ENCODE assay signal across 13 mouse cellular contexts in genomic region chrX:107435887-107436286, GRCm38 (mm10). TPM values are rescaled to one million over a fixed set of nuclear protein-coding genes. Genes with fewer than 3 reads are reported as not detected.
DNase-seq lines count a peak whose midpoint lies in the region; ATAC-seq and TF ChIP-seq lines count a peak whose summit lies in the region.
"Had no signal": no experiment of that assay in that cellular context is flagged by ENCODE, and none has a peak within 500 bp of the region (broad histone marks: within the 10 kb centered on the region; RNA-seq: fewer than 3 reads in every experiment).

No protein-coding gene starts in this region.

- H3K27ac ChIP-seq in forebrain, embryonic 14.5 days (ENCODE audit: low read depth, low read length) = no peak overlapping the region
- no peak overlapping the region for H3K27ac ChIP-seq in forebrain, embryonic 12.5 days
- H3K27ac ChIP-seq in liver, adult 2 months (replicated peaks; ENCODE audit: insufficient read depth, low read depth, low read length) = no peak overlapping the region
- H3K27ac ChIP-seq in liver, embryonic 12.5 days = no peak overlapping the region
- H3K27ac ChIP-seq: liver, embryonic 13.5 days had no signal

- H3K4me2 ChIP-seq in forebrain, embryonic 14.5 days (ENCODE audit: low read length) = no peak overlapping the region
- H3K4me2 ChIP-seq in forebrain, embryonic 12.5 days = no peak overlapping the region
- no peak overlapping the region for H3K4me2 ChIP-seq in liver, embryonic 12.5 days
- H3K4me2 ChIP-seq: liver, embryonic 13.5 days had no signal

- no peaks in the 10 kb centered on the region for H3K27me3 ChIP-seq in forebrain, embryonic 14.5 days (replicated peaks; ENCODE audit: control insufficient read depth, insufficient read depth, low read length)
- no peaks in the 10 kb centered on the region for H3K27me3 ChIP-seq in forebrain, embryonic 12.5 days
- no peaks in the 10 kb centered on the region for H3K27me3 ChIP-seq in liver, adult 2 months (ENCODE audit: control insufficient read depth, insufficient read depth, low read length)
- no peaks in the 10 kb centered on the region for H3K27me3 ChIP-seq in liver, embryonic 12.5 days (replicated peaks)
- H3K27me3 ChIP-seq: liver, embryonic 13.5 days had no signal

- no peaks in the 10 kb centered on the region for H3K36me3 ChIP-seq in forebrain, embryonic 14.5 days (ENCODE audit: control insufficient read depth, insufficient read depth, low read length)
- H3K36me3 ChIP-seq in forebrain, embryonic 12.5 days (replicated peaks) = no peaks in the 10 kb centered on the region
- no peaks in the 10 kb centered on the region for H3K36me3 ChIP-seq in liver, adult 2 months (ENCODE audit: control insufficient read depth, insufficient read depth, low read length)
- no peaks in the 10 kb centered on the region for H3K36me3 ChIP-seq in liver, embryonic 12.5 days
- H3K36me3 ChIP-seq: liver, embryonic 13.5 days had no signal

- H3K4me3 ChIP-seq in forebrain, embryonic 14.5 days (ENCODE audit: low read depth, low read length) = no peak overlapping the region
- H3K4me3 ChIP-seq in forebrain, embryonic 12.5 days (replicated peaks) = no peak overlapping the region
- no peak overlapping the region for H3K4me3 ChIP-seq in liver, adult 2 months (ENCODE audit: insufficient read depth, low read depth, low read length)
- no peak overlapping the region for H3K4me3 ChIP-seq in liver, embryonic 12.5 days
- H3K4me3 ChIP-seq: liver, embryonic 13.5 days had no signal

- H3K79me2 ChIP-seq in liver, adult 2 months (ENCODE audit: control insufficient read depth, insufficient read depth, low read length) = no peaks in the 10 kb centered on the region

- peak; percentile 8 for DNase-seq in forebrain, embryonic 14.5 days (ENCODE audit: low spot score)
- peak; percentile 4 for DNase-seq in liver, adult 2 months (ENCODE audit: extremely low read depth, low read depth, low spot score)
- peak; percentile 28 for DNase-seq in 416B (ENCODE audit: low read depth)
- DNase-seq in brain, embryonic 14.5 days (ENCODE audit: low read depth) = peak; percentile 18
- no peak for DNase-seq in spleen, adult 12 weeks (ENCODE audit: low spot score)
- DNase-seq: adrenal gland, adult 2 months; cerebellum, adult 9-10 months; gastrocnemius, postnatal 25 days; heart, postnatal 4 days; liver, embryonic 13.5 days had no signal

- peak; percentile 25; the same call in 1 of the 2 replicates for TF ChIP-seq CTCF in liver, adult 2 months (IDR thresholded peaks at IDR 0.05; ENCODE audit: low read depth, low read length)
- TF ChIP-seq CTCF in brain, embryonic 14.5 days (IDR thresholded peaks at IDR 0.05; ENCODE audit: borderline replicate concordance, extremely low read depth, insufficient read depth, insufficient read length) = no peak

- H3K4me1 ChIP-seq in forebrain, embryonic 14.5 days (ENCODE audit: control insufficient read depth, insufficient read depth, low read length) = no peaks in the 10 kb centered on the region
- H3K4me1 ChIP-seq in forebrain, embryonic 12.5 days = no peaks in the 10 kb centered on the region
- H3K4me1 ChIP-seq in liver, adult 2 months (ENCODE audit: control insufficient read depth, insufficient read depth, low read length) = no peaks in the 10 kb centered on the region
- no peaks in the 10 kb centered on the region for H3K4me1 ChIP-seq in liver, embryonic 12.5 days
- H3K4me1 ChIP-seq: liver, embryonic 13.5 days had no signal

- no peak for ATAC-seq in forebrain, embryonic 14.5 days
- no peak for ATAC-seq in forebrain, embryonic 12.5 days (ENCODE audit: low FRiP score)
- no peak for ATAC-seq in liver, embryonic 12.5 days
- ATAC-seq in cerebellum, adult (ENCODE audit: insufficient number of reproducible peaks, low FRiP score, low TSS enrichment) = no peak

- no peak for TF ChIP-seq POLR2A in liver, adult 2 months (IDR thresholded peaks at IDR 0.05; ENCODE audit: extremely low read depth, insufficient read depth, low read length)
- no peak for TF ChIP-seq POLR2A in brain, embryonic 14.5 days (IDR thresholded peaks at IDR 0.05; ENCODE audit: borderline replicate concordance, extremely low read depth, insufficient read depth, insufficient read length, poor library complexity, severe bottlenecking)

- no peak overlapping the region for H3K9ac ChIP-seq in forebrain, embryonic 14.5 days (ENCODE audit: low read length)
- no peak overlapping the region for H3K9ac ChIP-seq in forebrain, embryonic 12.5 days
- no peak overlapping the region for H3K9ac ChIP-seq in liver, adult 2 months (ENCODE audit: low read depth, low read length)
- no peak overlapping the region for H3K9ac ChIP-seq in liver, embryonic 12.5 days
- H3K9ac ChIP-seq: liver, embryonic 13.5 days had no signal

- H3K9me3 ChIP-seq in forebrain, embryonic 14.5 days (replicated peaks; ENCODE audit: control insufficient read depth, low read length) = no peaks in the 10 kb centered on the region
- H3K9me3 ChIP-seq in forebrain, embryonic 12.5 days = no peaks in the 10 kb centered on the region
- H3K9me3 ChIP-seq in liver, embryonic 12.5 days (replicated peaks) = no peaks in the 10 kb centered on the region
- H3K9me3 ChIP-seq: liver, embryonic 13.5 days had no signal

- 4% methylated on average over 2 of the region's 2 CpGs for WGBS in forebrain, embryonic 14.5 days
- WGBS in forebrain, embryonic 12.5 days = 4% methylated on average over 2 of the region's 2 CpGs
- WGBS in liver, adult 2 months = 0% methylated on average over 2 of the region's 2 CpGs
- 2% methylated on average over 2 of the region's 2 CpGs for WGBS in liver, embryonic 12.5 days (ENCODE audit: insufficient replicate concordance)

RNA-seq across cellular contexts. Expression of gene Itm2a, which starts 32.7 kb away (rescaled TPM):
- 148 and 186 TPM in 2 replicates for polyA plus RNA-seq in forebrain, embryonic 14.5 days (2014; fragmentation: Nextera tagmentation; extraction: Ambion mirVana)
- polyA plus RNA-seq in forebrain, embryonic 12.5 days (2016; fragmentation: Nextera tagmentation; extraction: Ambion mirVana) = 106 and 110 TPM in 2 replicates
- total RNA-seq in liver, adult 2 months (2014; rRNA removed) = 0.83 and 1.3 TPM in 2 replicates
- 0.41 and 0.53 TPM in 2 replicates for polyA plus RNA-seq in liver, adult 2 months (2012; rRNA removed)
- polyA plus RNA-seq in liver, embryonic 12.5 days (2016; fragmentation: Nextera tagmentation; extraction: Ambion mirVana) = 302 and 316 TPM in 2 replicates
- 77.2 and 84.2 TPM in 2 replicates for polyA plus RNA-seq in brain, embryonic 14.5 days (2012; rRNA removed)

Comparison
In these comparisons a context has a peak if more than half of its experiments do, and no peak if none do; other contexts are left out.
1. RNA of gene Itm2a, which starts 32.7 kb away (polyA plus RNA-seq): 302 to 316 TPM in liver, embryonic 12.5 days, 148 to 186 TPM in forebrain, embryonic 14.5 days, 106 to 110 TPM in forebrain, embryonic 12.5 days and 77.2 to 84.2 TPM in brain, embryonic 14.5 days; 0.41 to 0.53 TPM in liver, adult 2 months; every median in the first group is over 10 times any median in the second.